Mouse (Mus musculus) embryonic stem cell, embryonic (primary cell): ENCODE data around the gene Necab2.

ENCODE experiments used
- CTCF ChIA-PET, 4 experiments: fragments of 300-600 bp in 2 of 4; fragments of 350-600 bp in 2 of 4; sonication (Branson Sonifier 250); formaldehyde crosslinking; loops; one replicate each; lab custom pipeline; 2022; ENCODE audit warnings: inconsistent platforms in 2 of 4; lab: Charles Lee
- POLR2A ChIA-PET, 4 experiments: fragments of 300-600 bp in 2 of 4; fragments of 350-600 bp in 2 of 4; sonication (Branson Sonifier 250); formaldehyde crosslinking; loops; one replicate each; lab custom pipeline; 2022; ENCODE audit warnings: antibody characterized with exemption in 4 of 4, inconsistent platforms in 1 of 4; lab: Charles Lee

The Necab2 gene

DNA sequence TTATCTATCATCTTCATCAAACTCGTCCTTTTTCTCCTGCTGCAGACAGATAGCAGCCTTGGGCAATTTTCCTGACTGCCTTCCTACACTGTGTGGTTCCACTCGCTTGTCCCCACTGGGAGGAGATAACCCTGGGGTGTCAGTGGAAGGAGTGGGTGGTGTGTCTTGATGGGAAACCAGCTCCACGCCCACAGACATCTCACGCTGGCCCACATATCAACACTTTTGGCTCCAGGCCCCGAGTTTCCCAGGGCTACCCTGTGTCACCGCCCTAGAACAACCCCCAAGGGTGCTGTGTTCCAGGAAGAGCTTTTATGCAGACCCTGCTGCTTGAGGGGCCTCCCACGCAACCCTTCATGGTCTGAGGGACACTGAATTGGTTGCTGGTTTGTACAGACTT lies 17.2 kb downstream of the Necab2 start:
- ChIA-PET CTCF (interaction anchor here in 2 of 4 experiments (1.8 kb wide), 2 partner anchors 23 to 27 kb away, joined by 3 to 4 read pairs; no protein-coding TSS in a partner anchor), POLR2A (interaction anchor here in 1 of 4 experiments (0.8 kb wide), 1 partner anchor 9 kb away, joined by 3 read pairs; no protein-coding TSS in a partner anchor)

DNA sequence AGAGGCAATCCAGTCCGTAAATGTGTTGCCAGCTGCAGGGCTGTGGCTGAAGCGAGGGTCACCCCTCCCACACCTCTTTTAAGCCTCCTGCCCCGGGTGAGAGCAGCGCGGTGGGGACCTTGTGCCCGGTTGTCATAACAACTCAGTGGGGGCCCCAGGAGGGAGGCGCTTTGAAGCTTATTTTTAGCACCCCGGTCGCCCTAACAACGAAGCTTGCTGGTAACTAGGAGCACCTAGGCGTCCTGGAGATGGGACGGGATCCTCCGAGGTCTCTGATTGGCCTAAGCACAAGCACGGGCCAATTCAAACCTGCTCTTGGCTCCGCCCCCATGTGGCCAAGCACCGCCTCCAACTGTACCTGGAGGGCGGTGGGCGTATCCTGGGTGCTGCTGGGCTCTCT lies 19.6 kb downstream of the Necab2 start:
- ChIA-PET CTCF (interaction anchor here in 2 of 4 experiments (0.7 to 0.8 kb wide), 2 partner anchors 16 to 173 kb away, joined by 3 to 4 read pairs; no protein-coding TSS in a partner anchor), POLR2A (interaction anchor here (0.7 to 1.8 kb wide), 10 partner anchors 11 to 93 kb away, joined by 3 to 5 read pairs (median 4); partner anchors contain the start of gene Mbtps1 (in 2 of the 4))

DNA sequence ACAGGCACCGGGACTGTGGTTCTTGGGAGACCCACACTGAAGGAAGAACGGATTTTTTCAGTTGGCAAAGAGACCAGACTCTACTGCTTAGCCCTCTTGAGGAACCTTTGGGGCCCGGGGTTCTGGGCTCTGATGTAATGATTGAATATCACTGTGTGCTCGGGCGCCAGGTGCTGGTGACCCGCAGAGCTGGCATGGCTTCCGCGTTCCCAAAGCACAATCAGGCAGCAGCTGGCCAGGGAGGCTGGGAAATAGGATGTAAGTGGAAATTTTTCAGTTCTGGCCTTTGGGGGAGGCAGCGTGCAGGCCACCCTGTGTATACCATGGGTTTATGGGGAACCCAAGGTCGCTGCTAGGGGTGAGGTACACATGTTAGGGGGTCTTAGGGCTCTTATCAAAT lies 20.3 kb downstream of the Necab2 start:
- ChIA-PET CTCF (no interaction called here), POLR2A (interaction anchor here in 2 of 4 experiments (1.0 kb wide), 2 partner anchors 49 to 92 kb away, joined by 3 to 4 read pairs; partner anchors contain the start of gene Mbtps1 (in 1 of the 2))

DNA sequence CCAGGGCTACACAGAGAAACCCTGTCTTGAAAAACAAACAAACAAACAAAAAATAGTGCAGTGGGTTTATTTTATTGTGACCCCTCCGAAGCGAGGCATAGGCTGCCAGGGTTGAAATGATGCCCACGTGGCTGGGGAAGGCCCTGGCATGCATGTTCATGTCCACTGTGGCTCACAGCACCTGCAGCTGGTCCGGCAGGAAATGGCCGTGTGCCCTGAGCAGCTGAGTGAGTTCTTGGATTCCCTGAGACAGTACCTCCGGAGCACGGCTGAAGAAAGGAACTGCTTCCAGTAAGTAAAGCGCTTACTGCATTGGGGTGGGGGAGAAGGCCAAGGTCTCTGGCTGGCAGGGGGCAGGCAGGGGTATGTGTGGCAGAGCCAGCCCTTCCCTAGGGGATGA lies 21.6 kb downstream of the Necab2 start:
- CTCF ChIA-PET, result no interaction called here

DNA sequence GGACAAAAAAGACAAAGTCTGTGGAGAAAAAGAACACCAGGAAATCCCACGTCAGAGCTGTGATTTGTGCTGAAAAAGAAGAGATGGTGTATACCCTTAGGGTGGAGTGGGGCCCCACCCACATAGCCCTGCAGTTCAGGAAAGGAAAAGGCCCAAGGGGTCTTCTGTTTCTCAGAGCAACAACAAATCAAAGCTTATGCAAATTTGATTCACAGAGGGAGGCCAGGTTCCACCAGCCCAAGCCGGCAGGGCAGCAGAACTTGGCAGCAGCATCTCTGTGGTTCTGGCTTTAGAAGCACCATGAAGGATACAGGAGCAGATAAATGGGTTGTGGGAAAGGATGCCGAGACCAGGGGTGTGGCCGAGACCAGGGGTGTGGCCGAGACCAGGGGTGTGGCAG lies 32.2 kb downstream of the Necab2 start:
- ChIA-PET POLR2A (interaction anchor here in 3 of 4 experiments (1.0 to 1.6 kb wide), 9 partner anchors 9 to 80 kb away, joined by 3 to 5 read pairs (median 3); partner anchors contain the start of gene Mbtps1 (in 1 of the 3)), CTCF (interaction anchor here in 3 of 4 experiments (0.6 to 1.1 kb wide), 8 partner anchors 12 to 198 kb away, joined by 3 to 5 read pairs (median 3); no protein-coding TSS in a partner anchor)

More for the DNA sequence above, 21.6 kb downstream of the Necab2 start:
- POLR2A ChIA-PET, result no interaction called here

DNA sequence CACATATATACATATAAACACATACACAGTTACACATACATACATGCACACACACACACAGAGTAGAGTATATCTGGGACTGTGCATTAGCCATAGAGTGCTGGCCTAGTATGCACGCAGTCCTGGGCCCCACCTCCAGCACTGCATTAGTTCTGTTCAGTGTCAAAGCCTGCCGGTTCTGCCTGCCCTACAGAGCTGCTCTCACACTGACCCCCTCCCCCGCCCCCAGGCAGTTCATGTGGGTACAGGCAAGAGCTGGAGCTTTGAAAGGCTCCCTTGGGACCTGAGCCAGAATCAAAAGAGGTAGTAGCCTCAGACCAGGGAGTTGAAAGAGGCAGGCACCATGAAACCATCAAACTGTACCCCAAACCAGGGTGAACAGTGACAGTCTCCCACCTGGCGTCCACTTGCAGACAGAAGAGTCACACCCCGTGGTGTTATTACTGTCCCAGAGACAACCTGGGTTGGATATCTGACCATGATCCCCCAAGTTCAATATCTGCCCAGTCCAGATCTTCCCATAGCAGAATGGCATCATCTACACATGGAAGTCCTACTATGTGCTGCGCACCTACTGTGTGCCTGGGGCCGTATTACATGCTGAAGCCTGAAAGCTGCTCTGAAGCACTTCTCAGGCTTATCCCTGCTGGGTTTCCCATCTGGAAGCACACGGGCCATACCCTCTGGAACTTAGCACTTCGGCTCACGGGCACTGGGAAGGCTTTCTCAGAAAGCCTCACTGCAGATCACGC lies 37.8 kb downstream of the Necab2 start:
- ChIA-PET POLR2A (interaction anchor here in 2 of 4 experiments (0.5 to 1.4 kb wide), 2 partner anchors 103 to 1858 kb away, joined by 4 read pairs; no protein-coding TSS in a partner anchor), CTCF (no interaction called here)

DNA sequence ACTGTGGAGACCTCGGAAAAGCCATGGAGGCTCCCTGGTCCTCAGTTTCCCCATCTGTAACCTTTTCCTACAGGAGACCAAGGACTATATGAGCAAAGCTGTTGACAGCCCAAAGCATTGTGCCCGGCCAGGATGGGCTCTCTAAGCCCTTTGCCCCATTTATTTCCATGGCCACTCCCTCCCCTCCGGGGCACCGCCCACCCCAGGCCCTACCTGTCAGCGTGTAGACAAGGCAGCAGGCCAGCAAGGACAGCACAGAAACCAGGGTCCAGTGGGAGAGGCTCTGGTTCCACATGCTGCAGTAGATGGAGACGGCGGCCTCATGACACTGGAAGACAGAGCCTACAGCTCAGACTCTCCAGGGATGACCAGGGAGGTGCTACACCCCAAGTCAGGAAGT lies 40.6 kb downstream of the Necab2 start:
- POLR2A ChIA-PET, result interaction anchor here in 1 of 4 experiments (1.1 to 1.7 kb wide), 4 partner anchors 8 to 31 kb away, joined by 3 to 4 read pairs (median 4); no protein-coding TSS in a partner anchor
- CTCF ChIA-PET, result interaction anchor here in 2 of 4 experiments (0.5 to 1.0 kb wide), 3 partner anchors 10 to 1210 kb away, joined by 3 to 9 read pairs (median 4); no protein-coding TSS in a partner anchor

DNA sequence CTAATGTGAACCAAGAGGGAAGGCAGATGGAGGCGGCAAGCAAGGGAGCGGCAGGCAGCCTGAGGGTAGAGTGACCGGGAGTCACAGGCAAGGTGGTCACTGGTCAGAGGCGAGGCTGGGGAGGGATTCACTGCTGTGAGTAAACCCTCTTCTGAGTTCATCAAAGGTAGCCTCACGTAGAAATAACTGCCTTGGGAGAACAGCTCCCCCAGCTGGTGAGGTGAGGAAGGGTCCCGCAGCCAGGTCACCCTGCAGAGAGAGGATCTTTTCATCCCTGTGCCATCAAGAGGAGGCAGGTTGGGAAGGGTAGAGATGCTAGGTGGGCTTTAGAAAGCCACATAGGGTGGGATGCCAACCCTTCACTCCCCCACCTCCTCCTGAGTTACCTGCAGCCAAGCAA lies 50.3 kb downstream of the Necab2 start:
- CTCF ChIA-PET, result interaction anchor here (0.7 to 1.8 kb wide), 15 partner anchors 9 to 84 kb away, joined by 3 to 9 read pairs (median 4); no protein-coding TSS in a partner anchor
- POLR2A ChIA-PET, result interaction anchor here in 2 of 4 experiments (0.9 to 1.3 kb wide), 5 partner anchors 8 to 72 kb away, joined by 3 to 4 read pairs (median 3); no protein-coding TSS in a partner anchor

DNA sequence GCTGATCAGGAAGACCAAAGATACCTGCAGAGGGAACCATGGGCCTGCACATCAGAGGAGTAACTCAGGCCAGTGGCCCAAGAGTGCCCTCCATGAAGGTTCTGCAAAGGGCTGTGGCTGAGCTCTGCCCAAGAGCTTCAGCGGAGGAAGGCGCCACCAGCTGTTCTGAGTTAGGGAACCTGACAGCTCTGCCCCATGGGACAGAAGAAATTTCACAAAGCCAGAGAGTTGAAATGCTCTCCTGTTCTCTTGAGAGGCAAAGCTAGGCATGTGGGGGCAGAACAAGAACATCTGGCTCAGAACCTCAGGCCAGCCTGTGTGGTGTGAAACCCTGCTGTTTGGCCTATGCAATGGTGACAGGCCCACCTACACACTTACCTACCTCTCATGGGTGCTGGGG lies 53.3 kb downstream of the Necab2 start:
- CTCF ChIA-PET, result interaction anchor here in 3 of 4 experiments (0.6 to 3.5 kb wide), 6 partner anchors 59 to 1215 kb away, joined by 3 to 14 read pairs (median 4); no protein-coding TSS in a partner anchor

DNA sequence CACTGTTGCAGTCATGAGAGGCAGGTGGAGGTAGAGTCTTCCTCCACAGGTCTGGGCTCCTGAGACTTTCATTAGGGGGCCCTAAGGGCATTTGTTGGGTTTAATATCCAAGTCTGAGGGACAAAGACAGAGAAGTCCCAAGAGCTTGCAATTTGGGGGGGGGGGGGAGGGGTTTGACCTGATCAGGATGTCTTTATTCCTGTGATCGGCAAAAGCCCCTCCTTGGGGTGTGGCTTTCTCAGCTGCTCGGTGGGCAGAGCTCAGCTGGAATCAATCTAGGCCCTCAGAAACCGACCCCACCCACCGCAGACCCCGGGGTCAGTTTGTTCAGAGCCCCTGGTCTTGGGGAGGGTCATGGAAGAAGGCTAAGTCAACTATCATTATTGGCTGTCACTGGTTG lies 55.1 kb downstream of the Necab2 start, which contains the start of gene Slc38a8:
Gene Slc38a8 (minus strand): TSS at position 101 of the 400 bp plus-strand sequence.
- ChIA-PET POLR2A (interaction anchor here in 3 of 4 experiments (0.6 to 1.6 kb wide), 9 partner anchors 9 to 136 kb away, joined by 3 to 4 read pairs (median 3); no protein-coding TSS in a partner anchor), CTCF (interaction anchor here in 3 of 4 experiments (0.7 to 1.3 kb wide), 4 partner anchors 28 to 169 kb away, joined by 3 to 7 read pairs (median 4); no protein-coding TSS in a partner anchor)

More for the DNA sequence above, 53.3 kb downstream of the Necab2 start:
- POLR2A ChIA-PET, result interaction anchor here in 2 of 4 experiments (0.5 to 1.7 kb wide), 7 partner anchors 9 to 665 kb away, joined by 3 to 7 read pairs (median 4); no protein-coding TSS in a partner anchor

DNA sequence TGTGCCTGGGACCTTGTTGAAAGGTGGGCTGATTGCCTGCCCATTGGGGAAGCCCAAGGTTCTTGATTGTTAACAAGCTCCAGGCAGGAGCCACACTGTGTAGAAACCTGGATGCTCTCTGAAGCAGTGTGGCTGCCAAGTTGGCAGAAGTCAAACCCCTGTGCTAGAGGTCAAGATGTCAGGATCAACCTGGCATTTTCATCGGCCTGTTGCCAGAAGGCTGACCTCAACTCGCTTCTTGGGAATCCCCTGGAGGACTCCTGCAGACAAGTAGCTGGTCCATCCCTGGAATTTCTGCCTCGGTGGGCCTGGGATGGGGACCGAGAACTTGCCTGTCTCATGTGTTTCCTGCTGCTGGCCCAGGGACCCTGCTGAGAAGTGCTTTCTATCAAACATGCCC lies 55.6 kb downstream of the Necab2 start:
- CTCF ChIA-PET, result interaction anchor here in 3 of 4 experiments (0.7 to 1.3 kb wide), 5 partner anchors 28 to 168 kb away, joined by 3 to 7 read pairs (median 3); no protein-coding TSS in a partner anchor
- POLR2A ChIA-PET, result interaction anchor here in 3 of 4 experiments (0.6 to 2.3 kb wide), 8 partner anchors 9 to 136 kb away, joined by 3 to 6 read pairs (median 3); no protein-coding TSS in a partner anchor

DNA sequence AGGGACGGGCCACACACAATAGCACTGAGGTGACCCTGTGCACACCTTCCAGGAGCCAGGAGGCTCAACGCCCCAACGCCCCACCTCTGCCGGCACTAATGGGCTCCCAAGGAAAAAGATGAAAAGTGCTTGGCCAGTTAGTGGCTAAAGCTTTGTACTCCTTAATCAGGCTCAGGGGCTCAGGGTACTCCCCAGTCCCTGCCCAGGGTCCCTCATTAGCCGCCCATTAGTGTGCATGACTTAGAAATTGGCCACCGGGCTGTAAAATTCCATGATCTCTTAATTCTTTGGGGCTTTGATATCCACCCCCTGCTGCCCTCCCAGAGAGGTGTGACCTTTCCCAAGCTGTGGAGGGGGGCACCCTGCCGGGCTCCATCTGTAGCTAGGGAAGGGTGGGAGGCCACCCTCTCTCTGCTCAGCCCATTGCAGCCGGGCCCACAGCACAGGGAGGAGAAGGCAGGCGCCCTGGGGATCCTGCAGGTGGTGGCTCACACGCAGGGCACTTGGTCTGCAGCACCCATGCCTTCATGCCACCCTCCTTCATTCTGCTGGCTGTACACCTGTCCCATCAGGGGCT lies 56.8 kb downstream of the Necab2 start:
- ChIA-PET POLR2A (interaction anchor here in 3 of 4 experiments (0.7 to 2.5 kb wide), 8 partner anchors 9 to 406 kb away, joined by 3 to 7 read pairs (median 4); partner anchors contain the start of gene Mbtps1 (in 1 of the 3)), CTCF (interaction anchor here in 3 of 4 experiments (0.7 to 1.6 kb wide), 5 partner anchors 62 to 350 kb away, joined by 3 to 4 read pairs (median 3); no protein-coding TSS in a partner anchor)

DNA sequence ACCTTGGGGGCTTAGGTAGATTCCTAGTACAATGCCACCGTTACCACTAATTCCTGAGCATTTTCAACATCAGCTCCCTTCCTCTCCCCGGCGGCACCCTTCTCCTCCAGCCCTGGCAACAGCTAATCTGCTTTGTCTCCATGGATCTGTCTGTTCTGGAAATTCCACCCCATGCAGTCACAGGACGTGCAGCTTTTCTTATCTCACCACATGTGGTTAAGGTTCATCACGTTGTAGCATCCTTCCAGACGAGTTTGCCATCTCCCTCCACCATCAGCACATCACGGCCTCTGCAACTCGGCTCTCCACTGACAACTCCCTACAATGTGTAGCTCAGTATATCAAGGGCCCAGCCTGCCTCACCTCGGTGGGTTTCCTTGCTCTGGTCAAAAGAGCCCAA lies 59.0 kb downstream of the Necab2 start:
- POLR2A ChIA-PET, result interaction anchor here (0.5 to 3.4 kb wide), 14 partner anchors 10 to 306 kb away, joined by 3 to 15 read pairs (median 4); partner anchors contain the start of gene Mbtps1 (in 2 of the 4)
- CTCF ChIA-PET, result interaction anchor here (0.6 to 2.6 kb wide), 14 partner anchors 9 to 164 kb away, joined by 3 to 11 read pairs (median 4); partner anchors contain the start of gene Taf1c (in 1 of the 4)

DNA sequence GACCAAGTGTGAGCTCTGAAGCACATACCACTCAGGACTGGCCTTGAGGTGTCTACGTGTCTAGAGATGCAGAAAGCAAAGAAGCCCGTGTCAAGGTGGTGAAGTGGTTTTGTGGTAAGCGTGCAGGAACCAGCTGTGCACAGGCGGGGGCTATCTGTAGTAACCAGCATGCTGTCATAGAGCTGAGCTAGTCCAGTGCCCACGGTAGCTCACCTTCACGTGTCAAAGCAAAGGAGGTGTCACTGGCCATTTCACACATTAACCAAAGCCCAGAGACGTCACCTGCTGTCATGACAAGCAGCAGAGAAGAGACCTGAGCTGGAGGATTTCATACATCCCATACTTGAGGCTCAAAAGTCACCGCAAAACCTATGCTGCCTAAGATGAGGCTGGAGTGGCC lies 59.6 kb downstream of the Necab2 start:
- ChIA-PET POLR2A (interaction anchor here (0.5 to 3.4 kb wide), 14 partner anchors 10 to 306 kb away, joined by 3 to 15 read pairs (median 4); partner anchors contain the start of gene Mbtps1 (in 2 of the 4)), CTCF (interaction anchor here (0.7 to 2.6 kb wide), 10 partner anchors 9 to 126 kb away, joined by 3 to 11 read pairs (median 4); partner anchors contain the start of gene Taf1c (in 1 of the 4))

DNA sequence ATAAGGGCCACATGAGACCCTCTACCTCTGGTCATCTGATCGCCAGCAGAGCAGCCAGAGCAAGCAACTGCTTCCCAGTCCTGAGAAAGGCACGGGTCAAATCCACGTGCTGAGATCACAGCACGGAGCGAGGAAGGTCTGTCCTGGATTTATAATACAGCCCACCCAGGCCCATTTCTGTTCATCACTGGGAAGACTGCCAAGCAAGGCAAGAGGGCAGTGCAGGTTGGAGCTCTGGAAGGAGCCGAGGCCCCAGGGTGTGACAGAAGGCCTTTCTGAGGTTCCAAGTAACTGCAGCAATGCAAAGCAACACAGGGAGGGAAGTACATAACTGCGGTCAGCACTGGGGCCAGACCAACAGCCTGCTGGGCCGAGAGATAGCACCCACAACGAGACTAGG lies 64.0 kb downstream of the Necab2 start:
- ChIA-PET CTCF (interaction anchor here in 1 of 4 experiments (0.7 kb wide), 1 partner anchor 212 kb away, joined by 7 read pairs; no protein-coding TSS in a partner anchor), POLR2A (interaction anchor here in 3 of 4 experiments (0.7 to 1.5 kb wide), 3 partner anchors 8 to 987 kb away, joined by 3 to 4 read pairs (median 3); partner anchors contain the start of gene Slc38a8 (in 1 of the 3))

DNA sequence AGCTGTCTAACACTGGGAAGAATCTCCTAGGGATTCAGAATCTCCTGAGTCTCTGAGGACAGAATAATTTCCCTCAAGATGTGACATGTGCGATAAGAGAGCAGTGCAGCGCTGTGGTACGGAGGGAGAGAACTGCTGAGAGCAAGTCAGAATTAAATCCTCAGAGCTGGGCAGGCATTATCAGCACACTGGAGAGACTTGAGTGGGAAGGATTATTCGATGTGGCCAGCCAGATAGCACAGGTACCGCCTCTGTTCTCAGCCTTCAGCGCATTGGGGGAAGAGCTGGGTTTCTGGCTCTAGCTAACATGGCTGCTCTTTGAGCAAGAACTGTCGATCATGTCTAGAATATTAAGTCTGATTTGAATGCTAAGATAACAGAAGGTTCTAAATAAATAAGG lies 65.2 kb downstream of the Necab2 start:
- CTCF ChIA-PET, result interaction anchor here in 2 of 4 experiments (0.5 to 1.7 kb wide), 5 partner anchors 15 to 689 kb away, joined by 3 to 6 read pairs (median 4); no protein-coding TSS in a partner anchor
- POLR2A ChIA-PET, result interaction anchor here in 3 of 4 experiments (0.6 to 1.6 kb wide), 9 partner anchors 9 to 416 kb away, joined by 3 to 6 read pairs (median 4); partner anchors contain the start of genes Mbtps1 (in 2 of the 3) and Slc38a8 (in 1 of the 3)

DNA sequence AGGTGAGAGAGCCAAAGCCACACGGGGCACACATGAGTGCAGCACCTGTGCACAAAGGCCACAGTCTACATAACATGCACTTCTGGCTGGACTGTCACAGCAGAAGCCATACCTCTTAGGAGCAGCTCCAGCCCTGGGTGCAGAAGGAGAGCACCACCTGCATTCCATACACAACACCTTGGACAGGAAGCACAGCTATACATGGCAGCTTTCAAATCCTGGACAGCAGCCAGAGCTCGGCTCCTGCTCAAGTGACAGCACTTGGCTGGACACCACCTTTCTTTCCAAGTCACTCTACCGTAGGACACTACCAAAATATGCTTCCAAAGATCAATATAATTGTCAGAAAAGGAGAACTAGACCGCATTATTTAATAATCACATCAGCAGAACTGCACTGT lies 66.9 kb downstream of the Necab2 start:
- ChIA-PET CTCF (no interaction called here), POLR2A (interaction anchor here in 1 of 4 experiments (1.0 kb wide), 1 partner anchor 9 kb away, joined by 3 read pairs; no protein-coding TSS in a partner anchor)
